Mouse (Mus musculus): ENCODE measurements around the gene Spint2. TPM values are rescaled to one million over a fixed set of nuclear protein-coding genes. Genes with fewer than 3 reads are reported as not detected.

Spint2 gene
- polyA plus RNA-seq, 1 experiment from 2014 or later, result 34.0 TPM

DNA sequence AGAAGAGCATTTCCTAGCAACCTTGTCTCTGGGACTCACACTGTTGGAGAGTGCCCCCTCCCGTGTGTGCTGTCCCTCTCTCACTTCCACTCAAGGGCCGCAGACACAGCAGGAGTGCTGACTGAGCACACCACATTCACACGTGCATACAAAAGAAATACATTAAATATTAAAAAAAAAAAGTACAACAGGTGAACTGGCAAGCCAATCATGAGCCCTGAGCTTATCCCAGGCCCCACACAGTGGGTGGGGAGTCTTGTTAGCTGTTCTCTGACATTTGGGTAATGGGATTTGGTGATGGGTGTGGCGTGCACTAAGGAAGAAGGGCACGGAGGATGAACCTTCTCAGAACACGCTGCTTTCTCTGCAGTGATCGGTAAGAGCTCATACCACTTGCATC lies 20.9 kb upstream of the Spint2 start:
- no peaks in the 10 kb centered on the region for H3K36me3 ChIP-seq (replicated peaks)
- peaks cover 63% of the 10 kb centered on the region for H3K27me3 ChIP-seq
- H3K4me2 ChIP-seq, result no peak overlapping the region
- WGBS (ENCODE audit: insufficient replicate concordance), result 50% methylated on average over 7 of the region's 7 CpGs
- no peak overlapping the region for H3K4me3 ChIP-seq (replicated peaks)
- no peak overlapping the region for H3K27ac ChIP-seq (replicated peaks)
- H3K9ac ChIP-seq, result no peak overlapping the region
- H3K4me1 ChIP-seq (replicated peaks), result peaks cover 26% of the 10 kb centered on the region
- ATAC-seq (ENCODE audit: insufficient read depth), result no peak
- no peaks in the 10 kb centered on the region for H3K9me3 ChIP-seq (replicated peaks)

DNA sequence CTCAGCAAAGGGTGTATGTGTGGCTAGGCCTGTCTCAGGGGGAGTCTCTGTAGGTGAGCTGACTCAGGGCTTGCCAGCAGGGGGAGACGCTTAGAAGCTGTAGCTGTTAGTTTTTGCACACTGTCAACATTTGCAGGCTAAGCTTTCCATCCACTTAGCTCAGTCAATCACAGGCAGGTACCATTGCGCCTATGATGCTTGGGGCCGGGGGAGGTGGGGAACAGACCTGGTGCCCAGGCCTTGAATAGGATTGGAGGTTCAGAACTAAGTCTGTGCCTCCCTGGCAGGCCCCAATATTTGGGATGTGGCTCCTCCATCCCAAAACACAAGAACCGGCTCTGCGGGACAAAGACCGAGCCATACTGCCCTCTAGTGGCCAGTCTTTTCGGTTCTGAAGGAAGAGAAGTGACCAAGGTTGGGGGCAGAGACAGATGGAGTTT lies 19.4 kb upstream of the Spint2 start:
- H3K27ac ChIP-seq (replicated peaks), result no peak overlapping the region
- no peak overlapping the region for H3K4me3 ChIP-seq (replicated peaks)
- no peak overlapping the region for H3K4me2 ChIP-seq
- 4% methylated on average over 7 of the region's 7 CpGs for WGBS (ENCODE audit: insufficient replicate concordance)
- peaks cover 48% of the 10 kb centered on the region for H3K27me3 ChIP-seq
- no peak overlapping the region for H3K9ac ChIP-seq
- H3K4me1 ChIP-seq (replicated peaks), result peaks cover 16% of the 10 kb centered on the region
- no peak for ATAC-seq (ENCODE audit: insufficient read depth)
- no peaks in the 10 kb centered on the region for H3K9me3 ChIP-seq (replicated peaks)
- no peaks in the 10 kb centered on the region for H3K36me3 ChIP-seq (replicated peaks)

DNA sequence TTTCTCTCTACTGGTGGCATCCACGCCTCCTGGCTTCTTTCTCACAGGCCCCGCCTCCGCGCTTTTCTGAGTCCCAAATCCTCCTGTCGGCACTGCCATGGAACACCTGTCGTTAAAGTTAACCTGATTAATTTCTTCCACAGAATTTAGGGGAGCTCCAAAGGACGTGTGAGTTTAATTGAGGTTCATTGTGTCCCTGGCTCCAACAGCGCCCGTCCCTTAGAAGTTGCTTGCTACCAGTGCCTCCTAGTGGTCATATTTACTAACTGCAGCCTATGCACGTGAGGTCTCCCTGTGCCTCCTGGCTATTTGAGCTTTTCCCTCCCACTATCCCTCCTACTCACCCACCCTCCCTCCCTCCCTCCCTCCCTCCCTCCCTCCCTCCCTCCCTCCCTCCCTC lies 15.3 kb upstream of the Spint2 start:
- ATAC-seq (ENCODE audit: insufficient read depth), result no peak
- no peak overlapping the region for H3K4me3 ChIP-seq (replicated peaks)
- no peak overlapping the region for H3K4me2 ChIP-seq
- no peak overlapping the region for H3K9ac ChIP-seq
- H3K4me1 ChIP-seq (replicated peaks), result peaks cover 14% of the 10 kb centered on the region
- WGBS (ENCODE audit: insufficient replicate concordance), result 10% methylated on average over 10 of the region's 10 CpGs
- H3K27ac ChIP-seq (replicated peaks), result no peak overlapping the region
- H3K9me3 ChIP-seq (replicated peaks), result no peaks in the 10 kb centered on the region
- H3K27me3 ChIP-seq, result peaks cover 7% of the 10 kb centered on the region
- no peaks in the 10 kb centered on the region for H3K36me3 ChIP-seq (replicated peaks)

GRCm38 (mm10) chr7:29295861-29296647 lies 14.3 kb upstream of the Spint2 start:
- Histone ChIP-seq H3K27me3 (no peaks in the 10 kb centered on the region; the same call in none of the 2 replicates), H3K27ac (replicated peaks) (no peak overlapping the region), H3K4me3 (replicated peaks) (no peak overlapping the region), H3K4me2 (no peak overlapping the region), H3K36me3 (replicated peaks) (no peaks in the 10 kb centered on the region), H3K4me1 (replicated peaks) (peaks cover 16% of the 10 kb centered on the region; the same call in 1 of the 2 replicates), H3K9ac (no peak overlapping the region), H3K9me3 (replicated peaks) (no peaks in the 10 kb centered on the region)
- WGBS (ENCODE audit: insufficient replicate concordance), result 63% methylated on average over 24 of the region's 24 CpGs
- ATAC-seq (ENCODE audit: insufficient read depth), result no peak

- Histone ChIP-seq H3K4me1 (replicated peaks) (peaks cover 19% of the 10 kb centered on the region), H3K27ac (replicated peaks) (no peak overlapping the region), H3K27me3 (peaks cover 16% of the 10 kb centered on the region), H3K36me3 (replicated peaks) (no peaks in the 10 kb centered on the region), H3K4me2 (no peak overlapping the region), H3K9ac (no peak overlapping the region), H3K9me3 (replicated peaks) (no peaks in the 10 kb centered on the region), H3K4me3 (replicated peaks) (no peak overlapping the region)
- WGBS (ENCODE audit: insufficient replicate concordance), result 54% methylated on average over 13 of the region's 13 CpGs
- no peak for ATAC-seq (ENCODE audit: insufficient read depth)
These were observed 12.5 kb upstream of the Spint2 start for GRCm38 (mm10) chr7:29294111-29294761.

DNA sequence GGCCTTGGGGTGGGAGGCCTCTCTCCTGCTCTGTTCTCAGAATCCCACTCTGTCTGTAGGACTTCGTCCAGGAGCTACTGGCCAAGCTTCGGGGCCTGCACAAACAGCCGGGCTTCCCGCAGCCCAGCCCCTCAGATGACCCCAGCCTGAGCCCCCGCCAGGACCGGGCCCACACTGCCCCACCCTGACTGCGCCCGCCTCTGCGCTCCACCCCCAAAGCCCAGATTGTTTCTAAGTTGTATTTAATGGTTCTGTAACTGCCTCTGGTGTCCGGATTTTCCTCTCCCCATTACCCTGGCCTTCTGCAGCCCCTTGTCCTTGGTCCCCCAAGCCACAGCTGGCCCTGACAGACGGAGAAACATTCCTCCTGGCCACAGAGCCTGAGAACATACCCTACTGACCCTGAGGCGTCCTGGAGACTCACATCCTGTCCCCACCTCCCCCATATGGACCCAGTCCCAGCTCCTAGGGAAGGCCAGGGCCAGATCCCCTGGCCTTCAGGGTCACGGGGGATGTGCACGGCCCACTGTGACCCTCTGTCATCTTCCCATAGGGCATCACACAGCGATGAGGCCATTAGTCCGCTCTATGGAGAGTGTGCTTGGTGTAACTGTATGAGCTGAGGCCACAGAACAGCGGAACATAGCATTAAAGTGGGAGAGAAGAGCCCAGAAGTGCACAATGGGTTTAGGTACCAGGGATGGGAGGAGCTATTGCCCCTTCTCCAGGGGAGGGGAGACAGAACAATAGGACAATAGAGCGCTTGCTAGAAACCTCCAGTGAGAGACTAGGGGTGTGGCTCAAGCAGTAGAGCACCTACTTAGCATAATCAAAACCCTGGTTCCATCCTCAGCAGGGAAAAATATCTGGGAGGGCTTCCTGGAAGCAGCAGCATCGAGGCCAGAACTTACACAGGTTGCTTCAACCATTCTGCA lies 11.7 kb upstream of the Spint2 start:
- peaks cover 26% of the 10 kb centered on the region for H3K4me1 ChIP-seq (replicated peaks)
- ATAC-seq (ENCODE audit: insufficient read depth), result no peak
- H3K36me3 ChIP-seq (replicated peaks), result no peaks in the 10 kb centered on the region
- no peaks in the 10 kb centered on the region for H3K9me3 ChIP-seq (replicated peaks)
- no peak overlapping the region for H3K9ac ChIP-seq
- WGBS (ENCODE audit: insufficient replicate concordance), result 53% methylated on average over 19 of the region's 19 CpGs
- H3K4me3 ChIP-seq (replicated peaks), result no peak overlapping the region
- H3K27me3 ChIP-seq, result peaks cover 21% of the 10 kb centered on the region
- H3K27ac ChIP-seq (replicated peaks), result no peak overlapping the region
- no peak overlapping the region for H3K4me2 ChIP-seq

GRCm38 (mm10) chr7:29292458-29293098 lies 10.9 kb upstream of the Spint2 start:
- H3K9me3 ChIP-seq (replicated peaks), result no peaks in the 10 kb centered on the region
- no peak for ATAC-seq (ENCODE audit: insufficient read depth)
- no peaks in the 10 kb centered on the region for H3K36me3 ChIP-seq (replicated peaks)
- WGBS (ENCODE audit: insufficient replicate concordance), result 29% methylated on average over 8 of the region's 8 CpGs
- H3K4me2 ChIP-seq, result no peak overlapping the region
- no peak overlapping the region for H3K27ac ChIP-seq (replicated peaks)
- H3K4me1 ChIP-seq (replicated peaks), result peaks cover 26% of the 10 kb centered on the region
- no peak overlapping the region for H3K4me3 ChIP-seq (replicated peaks)
- H3K27me3 ChIP-seq, result peaks cover 21% of the 10 kb centered on the region
- H3K9ac ChIP-seq, result no peak overlapping the region

- no peak for ATAC-seq (ENCODE audit: insufficient read depth)
- WGBS (ENCODE audit: insufficient replicate concordance), result 29% methylated on average over 7 of the region's 7 CpGs
- no peak overlapping the region for H3K4me2 ChIP-seq
- no peak overlapping the region for H3K27ac ChIP-seq (replicated peaks)
- H3K9ac ChIP-seq, result no peak overlapping the region
- no peak overlapping the region for H3K4me3 ChIP-seq (replicated peaks)
- peaks cover 26% of the 10 kb centered on the region for H3K27me3 ChIP-seq
- no peaks in the 10 kb centered on the region for H3K9me3 ChIP-seq (replicated peaks)
- H3K36me3 ChIP-seq (replicated peaks), result no peaks in the 10 kb centered on the region
- H3K4me1 ChIP-seq (replicated peaks), result peaks cover 26% of the 10 kb centered on the region
These were observed 10.1 kb upstream of the Spint2 start for GRCm38 (mm10) chr7:29291616-29292457.

DNA sequence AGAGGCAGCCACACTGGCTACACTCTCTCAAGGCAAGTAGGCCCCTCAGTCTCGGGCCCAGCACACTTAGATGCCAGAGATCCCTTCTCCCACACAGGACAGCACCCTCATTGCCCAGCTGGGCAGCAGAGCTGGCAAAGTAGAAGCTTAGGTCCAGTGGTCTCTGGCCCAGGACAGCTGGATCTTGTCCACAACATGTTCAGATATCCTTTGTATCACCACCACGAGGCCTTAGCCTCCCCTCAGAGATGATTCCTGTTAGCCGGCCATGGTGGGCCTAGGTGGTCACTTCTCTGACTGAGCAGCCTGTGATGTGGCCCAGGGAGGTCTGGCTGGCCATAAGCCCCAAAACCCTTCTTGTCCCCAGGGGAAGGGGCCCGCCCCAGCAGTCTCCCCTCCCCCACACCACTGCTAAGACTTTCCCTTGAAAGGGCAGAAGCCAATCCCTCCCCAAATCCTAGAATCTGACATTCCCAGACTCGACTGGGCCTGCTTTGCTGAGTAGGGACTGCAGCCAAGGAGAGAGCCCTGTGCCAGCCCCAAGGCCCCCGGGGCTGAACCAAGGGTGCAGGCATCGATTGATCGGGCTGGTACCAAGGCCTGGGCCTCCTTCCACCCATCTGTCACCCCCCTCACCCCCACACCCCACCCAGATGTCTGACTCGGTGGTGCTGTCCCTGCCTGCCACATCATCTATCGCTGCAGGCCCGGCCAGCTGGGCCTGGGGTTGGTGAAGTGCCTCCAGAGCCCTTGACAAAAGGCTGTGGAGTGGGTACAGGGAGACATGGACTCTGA lies 9.2 kb upstream of the Spint2 start:
- no peak overlapping the region for H3K9ac ChIP-seq
- no peak overlapping the region for H3K4me3 ChIP-seq (replicated peaks)
- H3K4me2 ChIP-seq, result no peak overlapping the region
- H3K4me1 ChIP-seq (replicated peaks), result peaks cover 26% of the 10 kb centered on the region
- no peak for ATAC-seq (ENCODE audit: insufficient read depth)
- H3K9me3 ChIP-seq (replicated peaks), result no peaks in the 10 kb centered on the region
- no peaks in the 10 kb centered on the region for H3K36me3 ChIP-seq (replicated peaks)
- WGBS (ENCODE audit: insufficient replicate concordance), result 55% methylated on average over 11 of the region's 11 CpGs
- peaks cover 26% of the 10 kb centered on the region for H3K27me3 ChIP-seq
- no peak overlapping the region for H3K27ac ChIP-seq (replicated peaks)

Measured in liver, embryonic 15.5 days (tissue).